Mouse (Mus musculus) MEL (cell line): ENCODE data around the gene Sh3bp4. TPM values are rescaled to one million over a fixed set of nuclear protein-coding genes. Genes with fewer than 3 reads are reported as not detected.
A peak's percentile ranks its signal among the peaks of the same experiment; 100 is the strongest.

ENCODE experiments used
- DNase-seq: peaks from one replicate; pipeline ENCODE4 v3.0.0; 2011; ENCODE audit warnings: low read depth, low spot score
- H3K27ac ChIP-seq: 2 replicates; pipeline ENCODE4 v1.5.1; 2012; ENCODE audit warnings: low read depth, mild to moderate bottlenecking, control low read depth, low read length, moderate library complexity; ENCODE audit not compliant: control insufficient read depth
- H3K27me3 ChIP-seq, 2 experiments: fragments of 150-350 bp in 1 of 2; sonication (generic) in 1 of 2; 2 replicates each; pipeline ENCODE4 v1.6.1; 2012; ENCODE audit warnings: low read length in 2 of 2, mild to moderate bottlenecking in 2 of 2, improper control_type of control experiment in 1 of 2, moderate library complexity in 1 of 2; ENCODE audit not compliant: insufficient read depth in 2 of 2, control insufficient read depth in 1 of 2
- H3K36me3 ChIP-seq, 2 experiments: 2 replicates each; pipeline ENCODE4 v1.6.1; 2012 to 2014; ENCODE audit warnings: low read length in 2 of 2, improper control_type of control experiment in 1 of 2, inconsistent platforms in 1 of 2, mild to moderate bottlenecking in 1 of 2; ENCODE audit not compliant: insufficient read depth in 2 of 2, control insufficient read depth in 1 of 2
- H3K4me1 ChIP-seq, 2 experiments: fragments of 150-350 bp in 1 of 2; sonication (generic) in 1 of 2; 2 replicates each; pipeline ENCODE4 v1.6.1; 2012; ENCODE audit warnings: low read length in 2 of 2, improper control_type of control experiment in 1 of 2, mild to moderate bottlenecking in 1 of 2; ENCODE audit not compliant: insufficient read depth in 2 of 2, control insufficient read depth in 1 of 2
- H3K4me3 ChIP-seq, 2 experiments: fragments of 150-350 bp in 1 of 2; sonication (generic) in 1 of 2; 2 replicates each; pipeline ENCODE4 v1.5.1; 2012; ENCODE audit warnings: low read depth in 2 of 2, low read length in 2 of 2, mild to moderate bottlenecking in 2 of 2, moderate library complexity in 2 of 2, control low read depth in 1 of 2, improper control_type of control experiment in 1 of 2; ENCODE audit not compliant: control insufficient read depth in 1 of 2, insufficient read depth in 1 of 2
- H3K79me2 ChIP-seq: 2 replicates; pipeline ENCODE4 v1.6.1; 2012; ENCODE audit warnings: mild to moderate bottlenecking, low read length, moderate library complexity; ENCODE audit not compliant: control insufficient read depth, poor library complexity, insufficient read depth
- H3K9ac ChIP-seq: 2 replicates; pipeline ENCODE4 v1.6.1; 2012; ENCODE audit warnings: low read depth, mild to moderate bottlenecking, control low read depth, low read length, moderate library complexity; ENCODE audit not compliant: control insufficient read depth, poor library complexity, severe bottlenecking
- H3K9me3 ChIP-seq: fragments of 150-350 bp; sonication (generic); replicated peaks from 2 replicates; pipeline ENCODE4 v1.6.1; 2012; ENCODE audit warnings: mild to moderate bottlenecking, low read length, improper control_type of control experiment, moderate library complexity; ENCODE audit not compliant: insufficient read depth
- BHLHE40 ChIP-seq: IDR thresholded peaks from 2 replicates; pipeline ENCODE4 v1.6.1; 2012; ENCODE audit warnings: low read depth, mild to moderate bottlenecking, inconsistent platforms, low read length, improper control_type of control experiment, borderline replicate concordance
- CHD1 ChIP-seq: IDR thresholded peaks from 2 replicates; pipeline ENCODE4 v1.6.1; 2012; ENCODE audit warnings: low read depth, mild to moderate bottlenecking, inconsistent platforms, low read length, improper control_type of control experiment
- CHD2 ChIP-seq: IDR thresholded peaks from 2 replicates; pipeline ENCODE4 v1.6.1; 2011; ENCODE audit warnings: low read length, improper control_type of control experiment
- CTCF ChIP-seq, 3 experiments: IDR thresholded peaks in 2 of 3; conservative IDR thresholded peaks in 1 of 3; 2 replicates each; pipeline ENCODE4 v1.5.1; 2011 to 2012; ENCODE audit warnings: low read length in 3 of 3, low read depth in 2 of 3, mild to moderate bottlenecking in 2 of 3, improper control_type of control experiment in 1 of 3, inconsistent platforms in 1 of 3, mixed read lengths in 1 of 3, moderate library complexity in 1 of 3; ENCODE audit not compliant: control insufficient read depth in 1 of 3, insufficient read depth in 1 of 3, poor library complexity in 1 of 3, severe bottlenecking in 1 of 3
- E2F4 ChIP-seq: IDR thresholded peaks from 2 replicates; pipeline ENCODE4 v1.6.1; 2011; ENCODE audit warnings: low read depth, low read length, improper control_type of control experiment, borderline replicate concordance
- HCFC1 ChIP-seq: IDR thresholded peaks from 2 replicates; pipeline ENCODE4 v1.6.1; 2012; ENCODE audit warnings: low read depth, mild to moderate bottlenecking, inconsistent platforms, low read length, improper control_type of control experiment, moderate library complexity
- JUND ChIP-seq: IDR thresholded peaks from 2 replicates; pipeline ENCODE4 v1.6.1; 2011; ENCODE audit warnings: low read depth, mild to moderate bottlenecking, improper control_type of control experiment, low read length
- KAT2A ChIP-seq: conservative IDR thresholded peaks from 2 replicates; pipeline ENCODE4 v1.6.1; 2012; ENCODE audit warnings: low read depth, low read length, improper control_type of control experiment, inconsistent platforms
- MAFK ChIP-seq: IDR thresholded peaks from 2 replicates; pipeline ENCODE4 v1.6.1; 2011; ENCODE audit warnings: low read depth, mild to moderate bottlenecking, low read length, improper control_type of control experiment, borderline replicate concordance
- MAX ChIP-seq: IDR thresholded peaks from 2 replicates; pipeline ENCODE4 v1.6.1; 2011; ENCODE audit warnings: low read length, improper control_type of control experiment
- MEF2A ChIP-seq: IDR thresholded peaks from 2 replicates; pipeline ENCODE4 v1.6.1; 2014; ENCODE audit warnings: low read depth, mild to moderate bottlenecking, inconsistent platforms, low read length, improper control_type of control experiment; ENCODE audit not compliant: poor library complexity, insufficient replicate concordance, severe bottlenecking; ENCODE audit errors: extremely low read depth
- MXI1 ChIP-seq: IDR thresholded peaks from 2 replicates; pipeline ENCODE4 v1.6.1; 2011; ENCODE audit warnings: mild to moderate bottlenecking, low read depth, low read length, improper control_type of control experiment
- MYB ChIP-seq: IDR thresholded peaks from 2 replicates; pipeline ENCODE4 v1.6.1; 2011; ENCODE audit warnings: mild to moderate bottlenecking, low read depth, low read length, improper control_type of control experiment
- MYC ChIP-seq: IDR thresholded peaks from 2 replicates; pipeline ENCODE4 v1.6.1; 2011; ENCODE audit warnings: low read depth, mild to moderate bottlenecking, low read length, improper control_type of control experiment, moderate library complexity
- POLR2A ChIP-seq, 2 experiments: IDR thresholded peaks; 2 replicates each; pipeline ENCODE4 v1.6.1; 2011 to 2012; ENCODE audit warnings: low read length in 2 of 2, mild to moderate bottlenecking in 2 of 2, control low read depth in 1 of 2, improper control_type of control experiment in 1 of 2, low read depth in 1 of 2, moderate library complexity in 1 of 2; ENCODE audit not compliant: control insufficient read depth in 1 of 2, insufficient read depth in 1 of 2, poor library complexity in 1 of 2
- RCOR1 ChIP-seq: IDR thresholded peaks from 2 replicates; pipeline ENCODE4 v1.6.1; 2012; ENCODE audit warnings: low read depth, mild to moderate bottlenecking, inconsistent platforms, low read length, improper control_type of control experiment
- SIN3A ChIP-seq: IDR thresholded peaks from 2 replicates; pipeline ENCODE4 v1.6.1; 2012; ENCODE audit warnings: low read length, improper control_type of control experiment, inconsistent platforms
- SMC3 ChIP-seq: IDR thresholded peaks from 2 replicates; pipeline ENCODE4 v1.6.1; 2011; ENCODE audit warnings: low read depth, low read length, improper control_type of control experiment
- TAL1 ChIP-seq: IDR thresholded peaks from 2 replicates; pipeline ENCODE4 v1.6.1; 2012; ENCODE audit warnings: mild to moderate bottlenecking, inconsistent platforms, low read length, moderate library complexity, mixed read lengths
- TBP ChIP-seq: IDR thresholded peaks from 2 replicates; pipeline ENCODE4 v1.8.0; 2011; ENCODE audit warnings: low read depth, low read length, improper control_type of control experiment
- TCF12 ChIP-seq: IDR thresholded peaks from 2 replicates; pipeline ENCODE4 v1.6.1; 2014; ENCODE audit warnings: low read depth, mild to moderate bottlenecking, inconsistent platforms, low read length, improper control_type of control experiment, moderate library complexity
- UBTF ChIP-seq: IDR thresholded peaks from 2 replicates; pipeline ENCODE4 v1.6.1; 2012; ENCODE audit warnings: low read depth, mild to moderate bottlenecking, inconsistent platforms, low read length, improper control_type of control experiment, moderate library complexity, borderline replicate concordance; ENCODE audit not compliant: insufficient read depth
- ZKSCAN1 ChIP-seq: IDR thresholded peaks from 2 replicates; pipeline ENCODE4 v1.6.1; 2012; ENCODE audit warnings: low read depth, mild to moderate bottlenecking, inconsistent platforms, low read length, improper control_type of control experiment, moderate library complexity
- polyA plus RNA-seq, 2 experiments: library from polyadenylated mRNA; stranded (reverse) in 1 of 2; unstranded in 1 of 2; fragments of >175 nt in 1 of 2; fragments of >200 nt in 1 of 2; gene quantifications; 2 replicates each; pipeline versions ENCODE4 v1.2.1 to v1.2.4; 2012; ENCODE audit warnings: low replicate concordance in 2 of 2, low read depth in 1 of 2; ENCODE audit not compliant: insufficient read length in 2 of 2, insufficient read depth in 1 of 2, missing spikeins in 1 of 2
- total RNA-seq: library from RNA; depleted of rRNA; stranded (reverse); fragments of 300-350 nt; gene quantifications from 2 replicates; pipeline ENCODE4 v1.2.3, GENCODE M21; 2012

Gene Sh3bp4
- total and polyA plus RNA-seq, 3 experiments, result not detected

- Histone ChIP-seq H3K4me1 (no peaks in the 10 kb centered on the region), H3K9me3 (no peaks in the 10 kb centered on the region), H3K36me3 (no peaks in the 10 kb centered on the region), H3K27ac (no peak overlapping the region), H3K9ac (no peak overlapping the region), H3K4me3 (no peak overlapping the region), H3K79me2 (no peaks in the 10 kb centered on the region), H3K27me3 (no peaks in the 10 kb centered on the region; a peak in 1 of 4 replicates)
- TF ChIP-seq TAL1, result no peak
- TF ChIP-seq E2F4, result no peak
- TF ChIP-seq KAT2A, result no peak
- TF ChIP-seq MYB, result no peak
- no peak for TF ChIP-seq CHD1
- no peak for TF ChIP-seq BHLHE40
- TF ChIP-seq MAFK, result no peak
- no peak for TF ChIP-seq MXI1
- no peak for TF ChIP-seq JUND
- TF ChIP-seq CHD2, result no peak
- no peak for TF ChIP-seq ZKSCAN1
- no peak for TF ChIP-seq MAX
- TF ChIP-seq UBTF, result no peak
- no peak for DNase-seq
Measured at GRCm38 (mm10) chr1:89122376-89122775, 52.2 kb downstream of the Sh3bp4 start.

GRCm38 (mm10) chr1:89124076-89124475, 53.9 kb downstream of the Sh3bp4 start:
- TF ChIP-seq RCOR1 (no peak), POLR2A (IDR thresholded peaks at IDR 0.05; ENCODE audit: control insufficient read depth in 1 of 2, insufficient read depth in 1 of 2, low read depth in 1 of 2, low read length in 2 of 2, poor library complexity in 1 of 2) (no peak), MYC (no peak), TBP (no peak)
- H3K9ac ChIP-seq, result no peak overlapping the region
- DNase-seq, result no peak
- H3K4me3 ChIP-seq, result no peak overlapping the region
- no peaks in the 10 kb centered on the region; a peak in 1 of 4 replicates for H3K27me3 ChIP-seq
- H3K9me3 ChIP-seq, result no peaks in the 10 kb centered on the region
- no peak overlapping the region for H3K27ac ChIP-seq
- no peaks in the 10 kb centered on the region for H3K36me3 ChIP-seq
- no peaks in the 10 kb centered on the region for H3K79me2 ChIP-seq
- H3K4me1 ChIP-seq, result no peaks in the 10 kb centered on the region

GRCm38 (mm10) chr1:89127163-89127562, 56.9 kb downstream of the Sh3bp4 start:
- Histone ChIP-seq H3K79me2 (no peaks in the 10 kb centered on the region), H3K9ac (no peak overlapping the region), H3K9me3 (no peaks in the 10 kb centered on the region), H3K4me1 (no peaks in the 10 kb centered on the region), H3K36me3 (no peaks in the 10 kb centered on the region), H3K4me3 (no peak overlapping the region), H3K27me3 (no peaks in the 10 kb centered on the region; a peak in 1 of 4 replicates), H3K27ac (no peak overlapping the region)
- no peak for TF ChIP-seq HCFC1
- peak in 1 of 3 experiments; percentile 11; a peak in 2 of 6 replicates for TF ChIP-seq CTCF (IDR thresholded peaks at IDR 0.05 in 2 of 3, conservative IDR thresholded peaks at IDR 0.05 in 1 of 3; ENCODE audit: control insufficient read depth in 1 of 3, insufficient read depth in 1 of 3, low read depth in 2 of 3, low read length in 3 of 3, poor library complexity in 1 of 3, severe bottlenecking in 1 of 3)
- TF ChIP-seq SIN3A, result no peak
- TF ChIP-seq TCF12, result no peak
- TF ChIP-seq MXI1, result no peak
- TF ChIP-seq E2F4, result no peak
- peak; percentile 12; the same call in 1 of the 2 replicates for TF ChIP-seq SMC3
- no peak for TF ChIP-seq MEF2A
- DNase-seq, result peak; percentile 8
